Mouse (Mus musculus): ENCODE measurements around the gene Ewsr1. TPM values are rescaled to one million over a fixed set of nuclear protein-coding genes. Genes with fewer than 3 reads are reported as not detected.

The Ewsr1 gene
- total and polyA plus RNA-seq, 3 experiments, result 452 to 1,336 (median 570) TPM

DNA sequence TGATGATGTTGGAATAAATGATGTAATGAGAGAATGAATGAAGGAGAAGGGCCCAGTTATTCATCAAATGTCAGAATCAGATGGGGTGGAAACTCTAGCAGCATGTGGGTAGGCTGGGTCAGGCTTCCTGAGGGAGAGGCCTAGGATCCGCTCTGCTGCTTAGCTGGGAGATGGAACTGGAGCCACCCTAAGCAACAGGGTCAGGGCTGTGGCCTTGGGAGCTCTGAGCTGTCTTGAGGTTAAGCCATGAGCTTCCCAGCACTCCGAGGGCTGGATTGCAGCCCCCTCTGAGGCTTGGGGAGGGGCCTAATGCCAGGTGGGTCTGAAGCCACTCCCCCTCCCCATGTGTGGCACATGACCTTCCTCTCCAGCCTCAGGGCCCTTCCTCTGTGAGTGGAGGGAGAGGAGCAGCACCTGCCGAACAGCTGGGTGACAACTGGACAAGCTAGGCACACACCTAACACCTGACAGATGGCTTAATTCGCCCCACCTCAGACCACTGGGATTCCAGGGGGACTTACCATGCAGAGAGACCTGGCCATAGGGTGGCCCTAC lies 31.1 kb upstream of the Ewsr1 start:
- no peaks in the 10 kb centered on the region for H3K79me2 ChIP-seq (ENCODE audit: control insufficient read depth, insufficient read depth, low read length, poor library complexity)
- H3K27me3 ChIP-seq (ENCODE audit: control insufficient read depth in 1 of 2, insufficient read depth in 2 of 2, low read length in 2 of 2), result peaks cover 0 to 5% of the 10 kb centered on the region in 2 experiments; a peak in 2 of 4 replicates
- no peaks in the 10 kb centered on the region for H3K36me3 ChIP-seq (ENCODE audit: control insufficient read depth in 1 of 2, insufficient read depth in 2 of 2, low read length in 2 of 2)
- TF ChIP-seq POLR2A (IDR thresholded peaks at IDR 0.05; ENCODE audit: control insufficient read depth in 1 of 2, insufficient read depth in 1 of 2, low read depth in 1 of 2, low read length in 2 of 2, poor library complexity in 1 of 2) (no peak), ZKSCAN1 (IDR thresholded peaks at IDR 0.05; ENCODE audit: low read depth, low read length) (no peak), ELF1 (IDR thresholded peaks at IDR 0.05; ENCODE audit: low read depth, low read length) (no peak), ZNF384 (IDR thresholded peaks at IDR 0.05; ENCODE audit: low read depth, low read length) (no peak), ETS1 (IDR thresholded peaks at IDR 0.05; ENCODE audit: low read depth, low read length) (no peak), CHD2 (IDR thresholded peaks at IDR 0.05; ENCODE audit: low read length) (no peak), TAL1 (IDR thresholded peaks at IDR 0.05; ENCODE audit: low read length) (no peak), ZMIZ1 (IDR thresholded peaks at IDR 0.05; ENCODE audit: low read depth, low read length) (no peak), BHLHE40 (IDR thresholded peaks at IDR 0.05; ENCODE audit: borderline replicate concordance, low read depth, low read length) (no peak), JUND (IDR thresholded peaks at IDR 0.05; ENCODE audit: low read depth, low read length) (no peak), TBP (IDR thresholded peaks at IDR 0.05; ENCODE audit: low read depth, low read length) (no peak), MYB (IDR thresholded peaks at IDR 0.05; ENCODE audit: low read depth, low read length) (no peak), MAZ (IDR thresholded peaks at IDR 0.05; ENCODE audit: low read depth, low read length) (no peak), EP300 (IDR thresholded peaks at IDR 0.05; ENCODE audit: low read depth in 1 of 2, low read length in 2 of 2) (no peak)
- H3K9me3 ChIP-seq (replicated peaks; ENCODE audit: insufficient read depth, low read length), result no peaks in the 10 kb centered on the region
- DNase-seq (ENCODE audit: low read depth, low spot score), result no peak
- no peak overlapping the region for H3K4me3 ChIP-seq (ENCODE audit: control insufficient read depth in 1 of 2, insufficient read depth in 1 of 2, low read depth in 2 of 2, low read length in 2 of 2)
- H3K4me1 ChIP-seq (ENCODE audit: control insufficient read depth in 1 of 2, insufficient read depth in 2 of 2, low read length in 2 of 2), result no peaks in the 10 kb centered on the region
- H3K9ac ChIP-seq (ENCODE audit: control insufficient read depth, low read depth, low read length, poor library complexity, severe bottlenecking), result no peak overlapping the region
- H3K27ac ChIP-seq (ENCODE audit: control insufficient read depth, low read depth, low read length), result no peak overlapping the region

DNA sequence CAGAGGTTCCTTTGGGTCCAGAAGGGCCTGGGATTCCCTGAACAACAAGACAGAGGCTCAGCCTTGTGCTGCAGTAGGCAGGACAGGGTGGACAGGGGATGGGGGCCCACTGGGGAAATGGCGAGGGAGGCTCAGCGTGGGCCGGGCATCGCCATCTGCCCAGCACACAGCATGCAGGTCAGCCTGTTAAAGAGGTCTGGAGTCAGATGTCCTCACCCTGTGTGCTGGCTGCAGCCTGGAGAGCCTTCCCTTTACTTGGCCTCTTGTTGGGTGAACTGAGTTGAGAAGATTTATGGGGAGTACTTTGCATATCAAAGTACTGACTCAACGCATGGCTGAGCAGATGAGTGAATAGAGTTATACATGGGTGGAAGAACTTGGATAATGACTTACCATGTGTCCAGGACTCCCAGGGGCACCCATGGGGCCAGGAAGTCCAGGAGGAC lies 30.0 kb upstream of the Ewsr1 start:
- no peaks in the 10 kb centered on the region for H3K4me1 ChIP-seq (ENCODE audit: control insufficient read depth in 1 of 2, insufficient read depth in 2 of 2, low read length in 2 of 2)
- no peak for DNase-seq (ENCODE audit: low read depth, low spot score)
- no peak overlapping the region for H3K4me3 ChIP-seq (ENCODE audit: control insufficient read depth in 1 of 2, insufficient read depth in 1 of 2, low read depth in 2 of 2, low read length in 2 of 2)
- H3K79me2 ChIP-seq (ENCODE audit: control insufficient read depth, insufficient read depth, low read length, poor library complexity), result no peaks in the 10 kb centered on the region
- H3K27ac ChIP-seq (ENCODE audit: control insufficient read depth, low read depth, low read length), result no peak overlapping the region
- TF ChIP-seq MAFK (IDR thresholded peaks at IDR 0.05; ENCODE audit: borderline replicate concordance, low read depth, low read length) (no peak), E2F4 (IDR thresholded peaks at IDR 0.05; ENCODE audit: borderline replicate concordance, low read depth, low read length) (no peak), EP300 (IDR thresholded peaks at IDR 0.05; ENCODE audit: low read depth in 1 of 2, low read length in 2 of 2) (no peak), CHD2 (IDR thresholded peaks at IDR 0.05; ENCODE audit: low read length) (no peak), ZC3H11A (IDR thresholded peaks at IDR 0.05; ENCODE audit: low read depth, low read length) (no peak), MXI1 (IDR thresholded peaks at IDR 0.05; ENCODE audit: low read depth, low read length) (no peak)
- no peaks in the 10 kb centered on the region for H3K9me3 ChIP-seq (replicated peaks; ENCODE audit: insufficient read depth, low read length)
- H3K36me3 ChIP-seq (ENCODE audit: control insufficient read depth in 1 of 2, insufficient read depth in 2 of 2, low read length in 2 of 2), result no peaks in the 10 kb centered on the region
- H3K27me3 ChIP-seq (ENCODE audit: control insufficient read depth in 1 of 2, insufficient read depth in 2 of 2, low read length in 2 of 2), result peaks cover 0 to 9% of the 10 kb centered on the region in 2 experiments; a peak in 3 of 4 replicates
- no peak overlapping the region for H3K9ac ChIP-seq (ENCODE audit: control insufficient read depth, low read depth, low read length, poor library complexity, severe bottlenecking)
